Mouse (Mus musculus): ENCODE results near the gene Prkca. TPM values are rescaled to one million over a fixed set of nuclear protein-coding genes. Genes with fewer than 3 reads are reported as not detected.

The Prkca gene
- polyA plus RNA-seq, 1 experiment from 2014 or later = 8.6 TPM

GRCm38 (mm10) chr11:108251924-108252775 is 91.6 kb downstream of the Prkca start:
- H3K4me1 ChIP-seq (replicated peaks) = no peaks in the 10 kb centered on the region
- no peaks in the 10 kb centered on the region for H3K9me3 ChIP-seq
- H3K9ac ChIP-seq = no peak overlapping the region
- H3K4me3 ChIP-seq = no peak overlapping the region
- H3K27me3 ChIP-seq = no peaks in the 10 kb centered on the region
- no peaks in the 10 kb centered on the region for H3K36me3 ChIP-seq
- WGBS = 91% methylated on average over 7 of the region's 7 CpGs
- no peak overlapping the region for H3K4me2 ChIP-seq
- no peak overlapping the region for H3K27ac ChIP-seq (replicated peaks)
- no peak for ATAC-seq (ENCODE audit: low FRiP score, low read depth)

- WGBS = 69% methylated on average over 13 of the region's 13 CpGs
Observed at GRCm38 (mm10) chr11:108250829-108251637, 92.7 kb downstream of the Prkca start.

DNA sequence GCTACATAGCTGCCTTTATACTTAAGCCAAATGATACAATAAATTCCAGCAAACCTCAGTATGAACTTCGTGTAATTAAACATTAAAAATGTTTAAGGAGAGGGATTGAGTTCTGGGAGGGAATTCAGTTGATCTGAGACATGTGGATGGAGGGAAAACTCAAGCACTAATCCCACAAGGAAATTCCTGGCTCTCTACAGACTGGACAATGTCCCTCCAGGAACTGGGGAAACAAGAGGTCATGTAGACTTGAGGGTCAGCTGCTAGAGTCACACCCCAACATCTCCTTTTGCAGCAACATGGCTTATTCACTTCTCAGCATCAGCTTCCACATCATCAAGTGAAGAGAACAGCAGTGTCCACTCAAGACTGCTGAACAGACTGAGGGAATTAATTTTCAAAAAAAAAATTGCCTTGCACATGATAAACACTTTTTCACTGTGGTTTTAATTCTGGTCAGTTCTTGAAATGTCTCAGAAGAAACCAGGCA is 93.5 kb downstream of the Prkca start:
- H3K9me3 ChIP-seq = no peaks in the 10 kb centered on the region
- no peak overlapping the region for H3K4me3 ChIP-seq
- no peaks in the 10 kb centered on the region for H3K27me3 ChIP-seq
- no peak overlapping the region for H3K9ac ChIP-seq
- H3K36me3 ChIP-seq = no peaks in the 10 kb centered on the region
- H3K4me1 ChIP-seq (replicated peaks) = peaks cover 5% of the 10 kb centered on the region; the same call in 1 of the 2 replicates
- no peak for ATAC-seq (ENCODE audit: low FRiP score, low read depth)
- no peak overlapping the region for H3K27ac ChIP-seq (replicated peaks)
- 59% methylated on average over 1 of the region's 1 CpGs for WGBS
- H3K4me2 ChIP-seq = no peak overlapping the region

More at GRCm38 (mm10) chr11:108250829-108251637, 92.7 kb downstream of the Prkca start:
- no peak overlapping the region for H3K27ac ChIP-seq (replicated peaks)
- no peak overlapping the region for H3K4me2 ChIP-seq
- H3K4me3 ChIP-seq = no peak overlapping the region
- H3K36me3 ChIP-seq = no peaks in the 10 kb centered on the region
- H3K27me3 ChIP-seq = no peaks in the 10 kb centered on the region
- no peak for ATAC-seq (ENCODE audit: low FRiP score, low read depth)
- no peaks in the 10 kb centered on the region for H3K9me3 ChIP-seq
- peaks cover 2% of the 10 kb centered on the region; the same call in 1 of the 2 replicates for H3K4me1 ChIP-seq (replicated peaks)
- H3K9ac ChIP-seq = no peak overlapping the region

DNA sequence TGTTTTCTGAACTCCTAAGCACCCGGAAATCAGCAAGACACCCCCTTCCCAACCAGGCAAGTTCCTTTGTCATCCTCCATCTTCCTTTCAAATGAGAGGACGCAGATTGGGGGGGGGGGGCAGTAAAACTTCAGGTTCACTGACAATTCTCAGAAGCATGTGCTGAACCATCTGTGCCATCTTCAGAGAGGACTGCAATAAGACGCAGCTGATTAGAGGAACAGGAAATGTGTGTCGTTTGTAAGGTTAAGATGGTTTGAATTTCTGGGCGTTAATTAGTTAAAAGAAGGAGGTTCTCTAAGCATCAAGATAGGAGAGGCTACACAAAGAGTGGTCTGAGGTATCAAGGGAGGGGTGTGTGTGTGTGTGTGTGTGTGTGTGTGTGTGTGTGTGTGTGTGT is 94.2 kb downstream of the Prkca start:
- H3K36me3 ChIP-seq = no peaks in the 10 kb centered on the region
- H3K27me3 ChIP-seq = no peaks in the 10 kb centered on the region
- H3K9me3 ChIP-seq = no peaks in the 10 kb centered on the region
- peaks cover 5% of the 10 kb centered on the region; the same call in 1 of the 2 replicates for H3K4me1 ChIP-seq (replicated peaks)
- no peak overlapping the region for H3K4me2 ChIP-seq
- ATAC-seq (ENCODE audit: low FRiP score, low read depth) = no peak
- no peak overlapping the region for H3K9ac ChIP-seq
- H3K27ac ChIP-seq (replicated peaks) = no peak overlapping the region
- 74% methylated on average over 5 of the region's 5 CpGs for WGBS
- no peak overlapping the region for H3K4me3 ChIP-seq

DNA sequence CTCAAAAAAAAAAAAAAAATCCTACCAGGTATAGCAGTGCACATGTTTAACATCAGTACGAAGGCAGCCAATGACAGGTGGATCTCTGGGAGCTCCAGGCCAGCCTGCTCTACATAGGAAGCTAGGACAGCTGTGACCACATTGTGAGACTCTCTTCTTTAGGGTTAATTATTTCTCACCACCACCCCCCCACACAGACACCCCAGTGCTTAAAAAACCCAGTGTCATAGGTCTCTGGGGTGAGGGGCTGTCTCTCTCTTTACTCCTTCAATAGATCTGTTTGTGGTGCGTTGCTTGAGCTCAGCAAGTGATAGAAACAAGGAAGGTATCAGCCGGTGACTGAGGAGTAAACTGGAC is 94.7 kb downstream of the Prkca start:
- no peak for ATAC-seq (ENCODE audit: low FRiP score, low read depth)
- 68% methylated on average over 3 of the region's 3 CpGs for WGBS
- Histone ChIP-seq H3K27ac (replicated peaks) (no peak overlapping the region), H3K36me3 (no peaks in the 10 kb centered on the region), H3K4me3 (no peak overlapping the region), H3K9ac (no peak overlapping the region), H3K27me3 (no peaks in the 10 kb centered on the region), H3K4me1 (replicated peaks) (peaks cover 9% of the 10 kb centered on the region), H3K9me3 (no peaks in the 10 kb centered on the region), H3K4me2 (no peak overlapping the region)

- WGBS = 88% methylated on average over 12 of the region's 12 CpGs
- Histone ChIP-seq H3K9ac (no peak overlapping the region), H3K36me3 (no peaks in the 10 kb centered on the region), H3K4me1 (replicated peaks) (peaks cover 15% of the 10 kb centered on the region), H3K9me3 (no peaks in the 10 kb centered on the region), H3K27me3 (no peaks in the 10 kb centered on the region), H3K4me3 (no peak overlapping the region), H3K27ac (replicated peaks) (no peak overlapping the region), H3K4me2 (no peak overlapping the region)
- no peak for ATAC-seq (ENCODE audit: low FRiP score, low read depth)
Observed at GRCm38 (mm10) chr11:108248218-108249046, 95.3 kb downstream of the Prkca start.

DNA sequence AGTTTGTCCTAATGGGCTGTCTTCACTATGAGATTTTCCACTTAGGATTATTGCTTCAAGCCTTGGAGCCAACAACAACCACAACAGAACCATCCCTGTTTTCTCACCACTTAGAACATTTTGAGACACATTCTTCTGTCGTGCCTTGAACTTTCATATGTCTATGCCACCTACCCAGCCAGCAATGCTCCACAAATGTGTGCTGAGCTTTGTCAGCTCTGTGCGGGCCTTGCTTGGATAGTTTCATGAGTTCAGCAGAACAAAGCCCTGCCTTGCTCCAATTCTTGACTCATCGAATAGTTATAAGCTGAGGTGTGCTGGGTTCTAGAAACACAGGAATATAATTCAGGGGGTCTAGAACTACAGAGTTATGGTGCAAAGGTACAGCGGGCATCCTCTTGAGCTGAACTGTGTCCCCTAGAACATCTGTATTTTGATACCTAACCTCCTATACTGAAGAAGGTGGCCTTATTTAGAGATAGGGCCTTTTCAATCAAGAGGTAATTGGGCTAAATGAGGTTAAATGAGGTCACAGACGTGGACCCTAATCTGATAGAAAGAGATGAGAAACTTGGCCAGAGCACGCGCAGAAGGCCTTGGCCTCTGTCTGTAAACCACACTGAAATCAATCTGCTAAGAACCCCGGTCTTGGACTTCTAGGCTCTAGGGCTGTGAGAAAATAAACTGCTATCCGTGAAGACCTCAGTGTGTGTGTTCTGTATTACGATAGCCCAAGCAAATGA is 96.4 kb downstream of the Prkca start:
- Histone ChIP-seq H3K4me1 (replicated peaks) (peaks cover 15% of the 10 kb centered on the region), H3K27ac (replicated peaks) (no peak overlapping the region), H3K9me3 (no peaks in the 10 kb centered on the region), H3K9ac (no peak overlapping the region), H3K4me3 (no peak overlapping the region), H3K4me2 (no peak overlapping the region), H3K36me3 (no peaks in the 10 kb centered on the region), H3K27me3 (no peaks in the 10 kb centered on the region)
- no peak for ATAC-seq (ENCODE audit: low FRiP score, low read depth)
- WGBS = 91% methylated on average over 10 of the region's 10 CpGs

- H3K27me3 ChIP-seq = no peaks in the 10 kb centered on the region
- no peak overlapping the region for H3K9ac ChIP-seq
- no peaks in the 10 kb centered on the region for H3K36me3 ChIP-seq
- H3K4me1 ChIP-seq (replicated peaks) = peaks cover 15% of the 10 kb centered on the region
- H3K4me3 ChIP-seq = no peak overlapping the region
- 81% methylated on average over 4 of the region's 4 CpGs for WGBS
- no peaks in the 10 kb centered on the region for H3K9me3 ChIP-seq
- H3K27ac ChIP-seq (replicated peaks) = no peak overlapping the region
- no peak for ATAC-seq (ENCODE audit: low FRiP score, low read depth)
- H3K4me2 ChIP-seq = no peak overlapping the region
Observed at GRCm38 (mm10) chr11:108246267-108246702, 97.4 kb downstream of the Prkca start.

GRCm38 (mm10) chr11:108244241-108244640 is 99.5 kb downstream of the Prkca start:
- WGBS = 74% methylated on average over 2 of the region's 2 CpGs
- no peaks in the 10 kb centered on the region for H3K27me3 ChIP-seq
- ATAC-seq (ENCODE audit: low FRiP score, low read depth) = no peak
- H3K27ac ChIP-seq (replicated peaks) = no peak overlapping the region
- no peaks in the 10 kb centered on the region for H3K9me3 ChIP-seq
- H3K4me1 ChIP-seq (replicated peaks) = peaks cover 15% of the 10 kb centered on the region
- H3K36me3 ChIP-seq = no peaks in the 10 kb centered on the region
- no peak overlapping the region for H3K4me3 ChIP-seq
- H3K9ac ChIP-seq = no peak overlapping the region
- H3K4me2 ChIP-seq = no peak overlapping the region

DNA sequence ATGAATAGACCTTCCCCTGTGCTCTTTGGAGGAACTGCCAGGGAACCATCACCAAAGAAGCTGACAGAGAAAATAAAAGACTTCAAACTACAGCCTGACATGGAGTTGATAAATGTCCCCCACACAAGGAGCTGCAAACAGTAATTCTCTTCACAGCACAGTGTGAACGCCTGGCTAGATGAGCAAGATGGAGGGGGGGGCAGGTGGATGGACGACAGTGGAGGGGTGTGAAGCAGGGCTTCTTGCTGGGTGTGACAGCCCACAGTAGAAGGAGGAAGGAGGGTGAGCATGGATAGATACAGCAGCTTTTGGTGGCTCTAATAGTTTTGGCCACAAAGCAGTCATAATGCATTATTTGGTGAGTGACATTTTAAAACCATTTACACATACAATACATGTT is 100.1 kb downstream of the Prkca start:
- Histone ChIP-seq H3K27ac (replicated peaks) (no peak overlapping the region), H3K27me3 (no peaks in the 10 kb centered on the region), H3K9ac (no peak overlapping the region), H3K4me2 (no peak overlapping the region), H3K9me3 (no peaks in the 10 kb centered on the region), H3K36me3 (no peaks in the 10 kb centered on the region), H3K4me1 (replicated peaks) (peaks cover 17% of the 10 kb centered on the region), H3K4me3 (no peak overlapping the region)
- ATAC-seq (ENCODE audit: low FRiP score, low read depth) = no peak
- 22% methylated on average over 2 of the region's 2 CpGs for WGBS

GRCm38 (mm10) chr11:108240924-108241498 is 102.7 kb downstream of the Prkca start:
- Histone ChIP-seq H3K4me1 (replicated peaks) (peaks cover 40% of the 10 kb centered on the region), H3K27me3 (no peaks in the 10 kb centered on the region), H3K4me2 (no peak overlapping the region), H3K27ac (replicated peaks) (no peak overlapping the region), H3K9ac (no peak overlapping the region), H3K9me3 (no peaks in the 10 kb centered on the region), H3K4me3 (no peak overlapping the region), H3K36me3 (no peaks in the 10 kb centered on the region)
- WGBS = 75% methylated on average over 11 of the region's 11 CpGs
- no peak for ATAC-seq (ENCODE audit: low FRiP score, low read depth)
